Mouse (Mus musculus) c-Kit-positive CD71-negative TER-119-negative erythroid progenitor cells, embryonic 14.5 days (primary cell): ENCODE data around the gene Phf1.

Source experiments
- DNase-seq: peaks from one replicate; pipeline ENCODE4 v3.0.0-alpha.2; 2013; ENCODE audit warnings: low read depth

The Phf1 gene

GRCm38 (mm10) chr17:26933885-26934827, 1.3 kb downstream of the Phf1 start:
- DNase-seq, result no peak

GRCm38 (mm10) chr17:26935027-26935426, 2.2 kb downstream of the Phf1 start:
- DNase-seq, result no peak

DNA sequence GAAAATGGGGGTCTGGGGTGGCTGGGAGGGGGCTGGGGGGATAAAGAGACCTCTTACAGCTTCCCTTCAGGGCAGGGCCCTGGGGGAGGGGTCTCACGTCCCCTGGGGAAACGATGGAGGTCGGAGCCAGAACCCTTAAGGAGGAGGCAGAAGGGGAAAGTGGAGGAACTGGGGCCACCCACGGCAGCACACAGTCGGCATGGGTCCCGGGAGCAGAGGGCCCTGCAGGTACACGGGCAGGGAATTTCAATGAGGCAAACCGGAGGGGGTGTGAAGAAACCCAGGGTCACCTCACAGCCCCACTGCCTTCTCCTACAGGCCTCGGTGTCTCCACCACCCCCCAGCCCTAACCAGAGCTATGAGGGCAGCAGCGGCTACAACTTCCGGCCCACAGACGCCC, 3.6 kb downstream of the Phf1 start:
- DNase-seq, result no peak

DNA sequence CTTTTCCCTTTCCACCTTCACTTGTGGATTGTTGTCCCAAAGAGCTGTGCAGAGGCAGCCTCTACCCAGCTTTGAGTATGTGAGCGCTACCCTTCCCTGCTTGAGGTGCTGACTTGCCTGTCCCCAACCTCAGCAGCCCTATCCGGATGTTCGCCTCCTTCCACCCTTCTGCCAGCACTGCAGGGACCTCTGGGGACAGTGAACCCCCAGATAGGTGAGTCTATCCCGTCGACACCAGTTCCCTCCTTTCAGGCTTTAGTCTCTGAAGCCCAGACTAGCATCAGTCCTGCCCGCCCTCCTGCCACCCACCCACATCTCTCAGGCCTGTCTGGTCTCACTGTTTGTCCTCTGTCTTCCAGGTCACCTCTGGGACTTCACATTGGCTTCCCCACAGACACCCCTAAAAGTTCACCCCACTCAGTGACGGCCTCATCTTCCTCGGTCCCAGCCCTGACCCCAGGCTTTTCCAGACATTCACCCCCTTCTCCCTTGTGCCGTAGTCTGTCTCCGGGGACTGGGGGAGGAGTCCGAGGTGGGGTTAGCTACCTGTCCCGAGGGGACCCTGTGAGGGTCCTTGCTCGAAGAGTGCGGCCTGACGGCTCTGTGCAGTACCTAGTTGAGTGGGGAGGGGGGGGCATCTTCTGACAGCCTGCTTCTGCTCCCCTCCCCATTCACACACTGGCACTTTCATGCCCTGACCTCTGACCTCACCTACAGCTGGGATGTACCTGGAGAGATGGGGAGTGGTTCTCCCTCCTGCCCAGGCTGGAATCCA, 4.3 kb downstream of the Phf1 start:
- no peak for DNase-seq

DNA sequence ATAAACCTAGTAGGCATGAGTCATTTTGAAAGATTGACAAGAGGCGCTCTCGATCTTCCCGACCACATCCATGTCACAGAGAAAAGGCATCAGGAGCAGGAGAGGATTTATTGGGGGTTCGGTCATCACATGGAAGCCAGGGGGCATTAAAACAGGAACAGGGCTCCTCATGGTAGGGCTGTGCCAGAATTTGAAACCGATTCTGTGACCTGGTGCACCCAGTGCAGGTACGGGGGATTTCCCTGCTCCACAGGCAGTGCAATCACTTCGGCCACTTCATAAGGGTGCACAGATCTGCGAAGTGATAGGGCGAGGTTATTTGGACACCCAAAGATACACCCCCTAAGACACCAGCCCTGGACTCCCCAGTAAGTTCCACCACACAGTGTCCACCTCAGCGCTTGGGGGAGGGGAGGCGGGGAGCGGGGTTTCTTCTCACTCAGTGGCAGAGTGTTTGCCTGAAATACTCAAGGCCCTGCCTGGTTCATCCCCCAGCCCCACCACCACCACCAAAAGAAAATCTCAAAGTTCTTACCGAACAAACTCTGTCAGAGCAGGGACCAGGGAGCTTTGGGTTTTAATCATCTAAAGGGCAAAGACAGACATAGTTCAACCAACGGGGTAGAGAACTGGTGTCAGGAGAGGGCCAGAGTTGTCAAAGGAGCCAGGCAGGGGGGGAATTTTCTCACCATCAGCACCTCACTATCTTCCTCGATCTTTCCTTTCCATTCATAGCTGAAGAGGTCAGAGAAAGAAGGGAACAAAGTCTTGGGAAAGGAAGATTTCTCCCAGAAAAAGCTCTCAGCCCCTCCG, 5.2 kb downstream of the Phf1 start:
- DNase-seq, result no peak

GRCm38 (mm10) chr17:26938731-26939130, 5.9 kb downstream of the Phf1 start:
- DNase-seq, result no peak

GRCm38 (mm10) chr17:26939178-26939972, 6.5 kb downstream of the Phf1 start, which contains the start of gene Cuta:
Cuta (minus strand) TSS chr17:26939569.
- peak; percentile 99 for DNase-seq

DNA sequence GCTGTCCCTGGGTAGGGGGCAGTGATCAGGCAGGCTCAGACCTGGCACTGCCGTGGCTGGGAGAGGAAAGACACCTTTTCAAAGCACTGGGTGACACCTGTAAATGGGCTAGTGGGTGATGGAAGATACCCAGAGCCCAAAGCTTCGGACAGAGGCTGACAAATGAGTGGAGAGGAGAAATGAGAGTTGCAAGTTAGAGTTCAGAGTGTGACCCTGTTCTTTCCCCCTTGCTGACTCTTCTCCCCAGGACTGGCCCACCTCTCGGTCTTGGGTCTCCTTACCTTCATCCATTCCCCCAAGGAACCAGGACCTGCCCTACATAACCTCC, 7.1 kb downstream of the Phf1 start:
- DNase-seq, result no peak

DNA sequence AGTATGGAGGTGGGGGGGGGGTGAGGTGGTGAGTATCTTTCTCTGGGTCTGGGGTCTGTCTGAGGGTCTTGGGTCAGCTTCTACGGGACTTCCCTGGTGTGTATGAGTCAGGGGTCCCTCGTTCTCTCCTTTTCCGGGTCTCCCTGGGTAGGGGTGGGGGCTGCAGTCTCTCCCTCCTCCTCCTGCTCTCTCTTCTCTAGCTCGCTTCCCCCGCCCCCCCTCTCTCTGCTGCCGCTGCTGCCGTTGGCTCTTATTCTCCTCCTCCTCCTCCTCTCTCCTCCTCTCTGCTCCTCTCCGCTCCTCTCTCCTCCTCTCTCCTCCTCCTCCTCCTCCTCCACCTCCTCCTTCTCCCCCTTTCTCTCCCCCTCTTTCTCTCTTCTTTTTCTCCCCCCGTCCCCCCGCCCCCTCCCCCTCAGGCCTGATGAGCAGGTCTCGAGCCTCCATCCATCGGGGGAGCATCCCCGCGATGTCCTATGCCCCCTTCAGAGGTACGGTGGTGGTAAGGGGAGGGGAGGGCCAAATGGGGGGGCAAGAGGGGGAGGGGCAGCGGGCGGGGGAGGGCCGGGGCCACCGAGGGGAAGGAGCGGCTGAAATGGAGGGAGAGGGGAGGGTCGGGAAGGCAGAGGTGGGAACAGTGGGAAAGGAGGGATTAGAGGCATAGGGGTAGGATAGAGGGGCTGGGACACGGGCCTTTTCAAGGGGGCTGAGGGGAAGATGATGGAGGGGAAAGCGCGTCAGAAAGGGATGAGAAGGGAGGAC, 8.4 kb downstream of the Phf1 start, which contains the start of gene Syngap1:
Gene Syngap1 (plus strand): TSS at position 223 of the 759 bp plus-strand sequence.
- no peak for DNase-seq

DNA sequence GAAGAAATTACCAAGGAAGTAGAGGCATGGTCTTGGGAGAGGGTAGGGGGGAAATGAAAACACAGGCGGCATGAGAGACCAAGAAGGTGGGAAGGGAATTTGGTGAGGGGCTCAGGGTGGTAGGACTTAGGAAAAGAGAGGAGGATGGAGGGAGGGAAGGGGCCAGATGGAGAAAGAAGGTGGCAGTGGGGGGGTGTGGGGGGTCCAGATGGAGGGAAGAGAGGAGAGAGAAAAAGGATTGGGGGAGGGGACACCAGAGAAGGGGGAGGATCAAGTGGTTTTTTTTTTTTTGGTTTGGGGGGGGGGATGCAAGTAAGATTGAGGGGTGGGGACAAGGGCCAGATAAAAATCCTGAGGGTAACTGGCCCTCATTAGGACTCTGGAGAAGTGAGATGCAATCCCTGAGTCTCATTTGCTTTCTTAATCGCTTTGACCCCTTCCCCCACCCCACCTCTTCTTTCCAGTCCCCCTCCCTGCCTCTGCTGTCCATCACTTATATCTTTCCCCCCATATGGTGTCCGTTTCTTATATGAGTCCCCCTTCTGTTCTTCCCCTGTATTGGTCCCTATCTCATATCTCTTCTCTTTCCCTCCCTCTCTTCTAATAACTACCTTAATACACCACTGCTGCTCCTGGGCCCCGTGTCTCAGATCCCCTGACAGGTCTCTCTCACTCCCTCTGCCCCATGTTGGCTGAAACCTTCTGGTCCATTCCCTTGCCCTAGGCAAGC, 9.2 kb downstream of the Phf1 start:
- no peak for DNase-seq

DNA sequence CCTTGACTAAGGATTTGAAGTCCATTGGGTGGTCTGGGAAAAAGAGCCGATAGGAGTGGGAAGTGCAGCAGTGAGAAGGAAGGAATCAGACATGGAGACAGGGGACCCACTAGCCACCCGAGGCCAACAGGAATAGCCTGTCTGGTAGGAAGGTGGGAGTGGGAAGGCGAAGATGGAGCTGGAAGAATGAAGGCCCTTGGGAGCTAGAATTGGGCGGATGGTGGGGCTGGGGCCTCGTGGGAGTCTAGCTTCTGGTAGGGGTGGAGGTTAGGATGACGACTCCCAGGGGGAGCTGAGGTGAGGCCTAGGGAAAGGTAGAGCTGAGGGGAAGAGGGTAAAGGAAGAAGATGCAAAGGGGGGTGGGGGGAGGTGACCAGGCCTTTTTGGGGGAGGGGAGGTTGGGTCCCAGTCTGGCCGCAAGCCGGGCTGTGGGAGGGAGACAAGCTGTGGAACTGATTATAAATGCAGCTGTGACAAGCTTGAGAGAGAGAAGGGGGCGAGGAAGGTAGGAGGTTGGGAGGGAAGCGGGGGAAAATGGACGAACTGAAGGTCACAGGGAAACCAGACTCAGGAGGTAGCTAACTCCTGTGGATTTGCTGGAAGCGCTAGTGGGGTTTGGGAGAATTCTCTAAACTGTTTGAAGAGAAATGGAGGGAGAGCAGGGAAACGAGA, 13.1 kb downstream of the Phf1 start:
- DNase-seq, result no peak

GRCm38 (mm10) chr17:26946567-26946966, 13.7 kb downstream of the Phf1 start:
- DNase-seq, result no peak

- no peak for DNase-seq
Measured at GRCm38 (mm10) chr17:26947231-26948100, 14.6 kb downstream of the Phf1 start.

GRCm38 (mm10) chr17:26948316-26949050, 15.6 kb downstream of the Phf1 start:
- no peak for DNase-seq

DNA sequence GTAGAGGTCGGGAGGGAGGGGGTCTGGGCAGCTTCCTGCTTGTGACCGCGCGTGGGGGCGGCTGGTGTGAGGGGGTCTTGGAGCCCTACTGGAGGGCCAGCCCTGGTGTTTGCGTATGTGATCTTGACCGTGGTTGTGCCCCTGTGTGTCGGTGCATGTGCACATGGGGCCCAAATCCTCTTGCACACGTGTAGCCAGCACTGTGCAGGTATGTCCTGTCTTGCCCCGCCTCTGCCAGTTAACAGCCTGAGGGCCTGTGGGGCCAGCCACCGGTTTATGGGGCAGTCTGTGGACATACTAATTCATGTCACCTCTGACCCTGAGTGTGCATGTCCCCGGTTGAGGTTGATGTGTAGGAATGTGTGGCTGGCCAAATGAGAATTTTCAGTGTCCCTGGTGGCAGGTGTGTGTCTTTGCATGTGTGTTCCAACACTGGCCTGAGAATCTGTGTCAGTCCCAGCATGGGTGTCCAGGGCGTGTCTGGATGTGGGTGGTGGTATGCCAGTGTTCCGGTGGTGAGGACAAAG, 16.3 kb downstream of the Phf1 start:
- no peak for DNase-seq

DNA sequence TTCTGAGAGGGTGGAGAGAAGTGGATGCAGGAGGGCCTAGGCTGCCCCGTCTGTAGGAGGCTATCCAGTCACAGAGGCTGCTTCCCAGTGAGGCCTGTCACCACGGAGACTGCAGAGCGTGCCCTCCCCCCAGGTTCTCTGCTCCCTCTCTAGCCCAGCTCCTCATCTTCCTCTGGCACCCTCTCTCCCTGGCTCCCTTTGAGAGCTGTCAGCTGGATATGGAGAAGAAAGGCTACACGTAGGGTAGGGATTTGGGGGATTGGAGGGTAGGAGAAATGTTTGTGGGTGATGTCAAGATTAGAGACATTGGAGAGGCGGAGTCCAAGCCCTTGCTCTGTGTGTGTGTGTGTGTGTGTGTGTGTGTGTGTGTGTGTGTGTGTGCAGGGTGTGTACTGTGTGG, 17.0 kb downstream of the Phf1 start:
- DNase-seq, result no peak

DNA sequence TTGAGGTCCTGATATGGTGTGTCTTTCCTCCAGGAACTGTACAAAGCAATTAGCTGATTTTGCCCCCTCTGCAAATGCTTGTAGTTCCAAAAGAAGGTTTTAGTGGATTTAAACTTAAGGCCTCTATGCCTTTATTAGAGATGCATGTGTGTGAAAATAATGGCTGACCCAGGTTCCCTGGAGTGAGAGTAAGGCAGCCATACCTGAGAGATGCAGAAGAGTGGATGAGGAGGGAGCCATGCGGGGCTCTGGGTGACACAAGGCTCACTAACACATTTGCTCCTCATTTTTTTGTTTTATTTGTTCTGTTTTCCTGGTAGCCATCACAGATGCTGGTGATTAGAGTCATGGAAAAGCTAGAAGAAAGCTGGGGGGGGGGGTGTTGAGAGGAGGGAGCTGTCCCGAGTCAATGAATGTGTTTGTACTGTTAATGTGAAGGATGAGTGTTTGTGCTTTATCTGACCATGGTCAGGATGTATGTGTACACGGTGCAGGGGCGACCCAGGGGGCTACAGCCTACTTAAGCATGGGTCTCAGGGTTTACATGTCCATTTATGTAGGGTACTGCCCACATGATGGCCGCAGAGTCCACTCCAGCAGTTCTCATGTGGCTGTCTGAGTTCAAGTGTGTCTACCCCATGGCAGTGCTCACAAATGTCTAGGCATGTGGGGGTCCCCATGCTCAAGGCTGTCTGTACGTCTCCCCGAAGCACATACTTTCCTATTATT, 17.9 kb downstream of the Phf1 start:
- DNase-seq, result no peak
